Mouse (Mus musculus) liver, embryonic 14.5 days (tissue): ENCODE measurements at regions not wholly inside any gene's neighbourhood (a gene's known extent, or its start where the extent isn't known, plus 50 kb on each side); places are given as distances from the start of the nearest gene placed in this dataset.

ENCODE experiments used
- CTCF ChIP-seq: IDR thresholded peaks from 2 replicates; pipeline ENCODE4 v1.5.1; 2016; ENCODE audit warnings: antibody characterized with exemption, low read depth, control low read depth
- EP300 ChIP-seq: IDR thresholded peaks from 2 replicates; pipeline ENCODE4 v1.6.1; 2016; ENCODE audit warnings: antibody characterized with exemption, low read depth

DNA sequence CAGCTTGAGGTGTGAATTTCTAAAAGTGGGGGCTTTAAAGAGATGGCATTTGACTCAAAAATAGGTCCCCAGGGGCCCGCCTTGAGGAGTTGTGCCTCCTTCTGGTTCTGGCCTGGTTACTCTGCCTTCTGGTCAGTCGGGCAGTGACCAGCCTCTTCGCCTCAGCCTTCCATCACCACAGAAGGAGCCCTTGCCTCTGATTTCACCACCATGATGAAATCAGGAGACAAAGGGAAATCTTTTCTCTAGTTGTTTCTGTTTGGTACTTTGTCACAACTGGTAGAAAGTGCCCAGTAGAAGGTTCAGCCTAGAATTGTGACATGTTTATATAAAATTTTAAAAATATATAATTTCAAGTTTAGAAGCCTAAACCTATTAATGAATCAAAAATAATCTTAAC lies 492.0 kb downstream of the Zfp704 start:
- TF ChIP-seq CTCF (no peak), EP300 (no peak)
